Mouse (Mus musculus) forebrain, embryonic 11.5 days (tissue): ENCODE results near the gene Rpgr. TPM values are rescaled to one million over a fixed set of nuclear protein-coding genes. Genes with fewer than 3 reads are reported as not detected.

ENCODE experiments used
- ATAC-seq: fragments of 200-750 bp; cut with Nextera tagmentation; replicated peaks from 2 replicates; pipeline ENCODE4 v1.8.0; 2017; ENCODE audit warnings: moderate TSS enrichment; ENCODE audit not compliant: low FRiP score
- DNase-seq: peaks from one replicate; pipeline ENCODE4 v3.0.0-alpha.2; 2017; ENCODE audit warnings: low spot score
- H3K27ac ChIP-seq: fragments of 300-500 bp; sonication (generic); 2 replicates; pipeline ENCODE4 v1.5.1; 2014; ENCODE audit warnings: low read depth, low read length
- H3K27me3 ChIP-seq: fragments of 300-500 bp; sonication (generic); 2 replicates; pipeline ENCODE4 v1.6.1; 2014; ENCODE audit warnings: mild to moderate bottlenecking, low read length, mixed read lengths; ENCODE audit not compliant: control insufficient read depth, insufficient read depth
- H3K36me3 ChIP-seq: fragments of 300-500 bp; sonication (generic); 2 replicates; pipeline ENCODE4 v1.6.1; 2014; ENCODE audit warnings: mild to moderate bottlenecking, low read length, moderate library complexity, mixed read lengths; ENCODE audit not compliant: control insufficient read depth, insufficient read depth
- H3K4me1 ChIP-seq: fragments of 300-500 bp; sonication (generic); replicated peaks from 2 replicates; pipeline ENCODE4 v1.6.1; 2014; ENCODE audit warnings: low read length, mixed read lengths; ENCODE audit not compliant: control insufficient read depth, insufficient read depth
- H3K4me2 ChIP-seq: fragments of 300-500 bp; sonication (generic); 2 replicates; pipeline ENCODE4 v1.6.1; 2014; ENCODE audit warnings: low read depth, mild to moderate bottlenecking, low read length, moderate library complexity, mixed read lengths; ENCODE audit not compliant: severe bottlenecking
- H3K4me3 ChIP-seq: fragments of 300-500 bp; sonication (generic); 2 replicates; pipeline ENCODE4 v1.5.1; 2014; ENCODE audit warnings: low read depth, low read length
- H3K9ac ChIP-seq: fragments of 300-500 bp; sonication (generic); 2 replicates; pipeline ENCODE4 v1.6.1; 2014; ENCODE audit warnings: low read length
- H3K9me3 ChIP-seq: fragments of 300-500 bp; sonication (generic); 2 replicates; pipeline ENCODE4 v1.6.1; 2016; ENCODE audit warnings: low read length, mixed read lengths; ENCODE audit not compliant: control insufficient read depth
- WGBS: fragments of 180-500 bp; shearing (Covaris S2); extraction: QIAGEN DNeasy Blood & Tissue Kit; methylation state at CpG from one replicate; pipeline ENCODE4 v1.1.7; 2014; 5-methylcytosine and 5-hydroxymethylcytosine counted together
- polyA plus RNA-seq: library from polyadenylated mRNA; unstranded; fragments of >200 nt; fragmentation: Nextera tagmentation; extraction: Ambion mirVana; gene quantifications from 2 replicates; pipeline ENCODE4 v1.2.1, GENCODE M21; 2014

The Rpgr gene
- polyA plus RNA-seq, 1 experiment from 2014 or later, result 37.3 TPM

GRCm38 (mm10) chrX:10063781-10064180 lies 152.9 kb downstream of the Rpgr start:
- Histone ChIP-seq H3K36me3 (no peaks in the 10 kb centered on the region), H3K9ac (no peak overlapping the region), H3K27me3 (no peaks in the 10 kb centered on the region), H3K4me2 (no peak overlapping the region), H3K4me3 (no peak overlapping the region), H3K9me3 (no peaks in the 10 kb centered on the region), H3K4me1 (no peaks in the 10 kb centered on the region), H3K27ac (no peak overlapping the region)
- DNase-seq (no peak), ATAC-seq (no peak)
- WGBS, result 85% methylated on average over 1 of the region's 1 CpGs

- Histone ChIP-seq H3K27me3 (no peaks in the 10 kb centered on the region), H3K36me3 (no peaks in the 10 kb centered on the region), H3K9me3 (no peaks in the 10 kb centered on the region), H3K4me3 (no peak overlapping the region), H3K4me2 (no peak overlapping the region), H3K4me1 (no peaks in the 10 kb centered on the region), H3K9ac (no peak overlapping the region), H3K27ac (no peak overlapping the region)
- DNase-seq (no peak), ATAC-seq (no peak)
- WGBS, result 81% methylated on average over 2 of the region's 2 CpGs
Observed at GRCm38 (mm10) chrX:10063361-10063760, 153.4 kb downstream of the Rpgr start.

- WGBS, result 73% methylated on average over 4 of the region's 4 CpGs
- Histone ChIP-seq H3K27ac (no peak overlapping the region), H3K9ac (no peak overlapping the region), H3K27me3 (no peaks in the 10 kb centered on the region), H3K4me3 (no peak overlapping the region), H3K4me1 (no peaks in the 10 kb centered on the region), H3K36me3 (no peaks in the 10 kb centered on the region), H3K9me3 (no peaks in the 10 kb centered on the region), H3K4me2 (no peak overlapping the region)
- DNase-seq, result no peak
- no peak for ATAC-seq
Observed at GRCm38 (mm10) chrX:10062201-10062600, 154.5 kb downstream of the Rpgr start.

GRCm38 (mm10) chrX:10034666-10035065 lies 182.1 kb downstream of the Rpgr start:
- no peaks in the 10 kb centered on the region for H3K9me3 ChIP-seq
- no peak overlapping the region for H3K4me3 ChIP-seq
- no peaks in the 10 kb centered on the region for H3K4me1 ChIP-seq
- no peak overlapping the region for H3K27ac ChIP-seq
- H3K36me3 ChIP-seq, result no peaks in the 10 kb centered on the region
- no peak for ATAC-seq
- H3K27me3 ChIP-seq, result no peaks in the 10 kb centered on the region
- no peak overlapping the region for H3K4me2 ChIP-seq
- no peak overlapping the region for H3K9ac ChIP-seq
- no peak for DNase-seq

Other genes with a start within 250 kb of the Rpgr start
- 5.9 TPM in 2 replicates for gene Srpx, start 99.2 kb downstream of the Rpgr start, polyA plus RNA-seq
- gene Otc, start 35.4 kb upstream of the Rpgr start, polyA plus RNA-seq, result not detected in 2 replicates